Mouse (Mus musculus) stomach, postnatal 0 days (tissue): ENCODE results near the gene Actr6.

Experiments used
- CTCF ChIP-seq: IDR thresholded peaks from 2 replicates; pipeline ENCODE4 v1.5.1; 2016; ENCODE audit warnings: antibody characterized with exemption, low read depth, mild to moderate bottlenecking, moderate library complexity
- EP300 ChIP-seq: optimal IDR thresholded peaks from 2 replicates; pipeline ENCODE3; 2016; ENCODE audit warnings: antibody characterized with exemption

- TF ChIP-seq CTCF (no peak), EP300 (no peak)
Observed at GRCm38 (mm10) chr10:89676609-89677008, 55.5 kb downstream of the Actr6 start.
